Mouse (Mus musculus): ENCODE measurements around the gene Rbm5.

The Rbm5 gene

GRCm38 (mm10) chr9:107770374-107771290 is at the start of gene Rbm5:
Gene Rbm5 (minus strand): TSS chr9:107770996.
- peak; percentile 93 for DNase-seq (ENCODE audit: low read depth, low spot score)

GRCm38 (mm10) chr9:107812132-107812531 is 41.3 kb upstream of the Rbm5 start:
- DNase-seq (ENCODE audit: low read depth, low spot score) = no peak

- no peak for DNase-seq (ENCODE audit: low read depth, low spot score)
These were observed 40.2 kb upstream of the Rbm5 start for GRCm38 (mm10) chr9:107810985-107811384.

GRCm38 (mm10) chr9:107791714-107792113 is 20.9 kb upstream of the Rbm5 start:
- no peak for DNase-seq (ENCODE audit: low read depth, low spot score)

GRCm38 (mm10) chr9:107782536-107783203 is 11.9 kb upstream of the Rbm5 start:
- DNase-seq (ENCODE audit: low read depth, low spot score) = no peak

GRCm38 (mm10) chr9:107776809-107777208 is 6.0 kb upstream of the Rbm5 start:
- DNase-seq (ENCODE audit: low read depth, low spot score) = no peak

GRCm38 (mm10) chr9:107774411-107774810 is 3.6 kb upstream of the Rbm5 start:
- no peak for DNase-seq (ENCODE audit: low read depth, low spot score)

GRCm38 (mm10) chr9:107771782-107772181 is 986 bp upstream of the Rbm5 start:
- DNase-seq (ENCODE audit: low read depth, low spot score) = no peak

GRCm38 (mm10) chr9:107770037-107770373 is 791 bp downstream of the Rbm5 start:
- DNase-seq (ENCODE audit: low read depth, low spot score) = no peak

- no peak for DNase-seq (ENCODE audit: low read depth, low spot score)
These were observed 1.3 kb downstream of the Rbm5 start for GRCm38 (mm10) chr9:107769445-107770000.

- DNase-seq (ENCODE audit: low read depth, low spot score) = no peak
These were observed 1.9 kb downstream of the Rbm5 start for GRCm38 (mm10) chr9:107768851-107769250.

GRCm38 (mm10) chr9:107759593-107759992 is 11.2 kb downstream of the Rbm5 start:
- DNase-seq (ENCODE audit: low read depth, low spot score) = no peak

GRCm38 (mm10) chr9:107750378-107750777 is 20.4 kb downstream of the Rbm5 start:
- DNase-seq (ENCODE audit: low read depth, low spot score) = no peak

- DNase-seq (ENCODE audit: low read depth, low spot score) = no peak
These were observed 22.7 kb downstream of the Rbm5 start for GRCm38 (mm10) chr9:107748063-107748462.

GRCm38 (mm10) chr9:107747310-107747709 is 23.5 kb downstream of the Rbm5 start:
- DNase-seq (ENCODE audit: low read depth, low spot score) = no peak

GRCm38 (mm10) chr9:107746679-107747078 is 24.1 kb downstream of the Rbm5 start:
- DNase-seq (ENCODE audit: low read depth, low spot score) = peak; percentile 49

GRCm38 (mm10) chr9:107744061-107744460 is 26.7 kb downstream of the Rbm5 start:
- DNase-seq (ENCODE audit: low read depth, low spot score) = no peak

- DNase-seq (ENCODE audit: low read depth, low spot score) = peak; percentile 60
These were observed 32.0 kb downstream of the Rbm5 start for GRCm38 (mm10) chr9:107738841-107739202.

- DNase-seq (ENCODE audit: low read depth, low spot score) = peak; percentile 86
These were observed 32.6 kb downstream of the Rbm5 start for GRCm38 (mm10) chr9:107738020-107738840.

- DNase-seq (ENCODE audit: low read depth, low spot score) = no peak
These were observed 34.7 kb downstream of the Rbm5 start for GRCm38 (mm10) chr9:107736185-107736485.

- no peak for DNase-seq (ENCODE audit: low read depth, low spot score)
These were observed 35.2 kb downstream of the Rbm5 start for GRCm38 (mm10) chr9:107735356-107736184.
